Mouse (Mus musculus): ENCODE measurements around the gene Mrpl58. TPM values are rescaled to one million over a fixed set of nuclear protein-coding genes. Genes with fewer than 3 reads are reported as not detected.
"Not testable (repeated sequence)": the region's sequence is repeated elsewhere in the genome, so short reads cannot be mapped to it uniquely, and the experiment has no call there.

The Mrpl58 gene
- total RNA-seq, 2 experiments from 2014 or later = 113 to 118 TPM

- no peak for DNase-seq (ENCODE audit: extremely low spot score in 1 of 2, low spot score in 2 of 2)
- no peak overlapping the region for H3K27ac ChIP-seq
- no peak overlapping the region for H3K4me3 ChIP-seq
- intact Hi-C loops (cut with DNase I) = no loop called here
- TF ChIP-seq CTCF (IDR thresholded peaks at IDR 0.05) = no peak
Measured at GRCm38 (mm10) chr11:115451781-115452241, 48.3 kb downstream of the Mrpl58 start.

- DNase-seq (ENCODE audit: extremely low spot score in 1 of 2, low spot score in 2 of 2) = no peak
- Histone ChIP-seq H3K4me3 (no peak overlapping the region), H3K27ac (no peak overlapping the region)
- intact Hi-C loops (cut with DNase I) = no loop called here
- TF ChIP-seq CTCF (IDR thresholded peaks at IDR 0.05) = no peak
Measured at GRCm38 (mm10) chr11:115452281-115452860, 48.8 kb downstream of the Mrpl58 start.

GRCm38 (mm10) chr11:115453306-115453705, 49.8 kb downstream of the Mrpl58 start:
- no peak for DNase-seq (ENCODE audit: extremely low spot score in 1 of 2, low spot score in 2 of 2)
- H3K4me3 ChIP-seq = no peak overlapping the region
- no peak overlapping the region for H3K27ac ChIP-seq
- no peak for TF ChIP-seq CTCF (IDR thresholded peaks at IDR 0.05)
- intact Hi-C loops (cut with DNase I) = no loop called here

GRCm38 (mm10) chr11:115454822-115455221, 51.3 kb downstream of the Mrpl58 start:
- H3K27ac ChIP-seq; DNase-seq (ENCODE audit: extremely low spot score in 1 of 2, low spot score in 2 of 2); H3K4me3 ChIP-seq; intact Hi-C loops (cut with DNase I): not testable (repeated sequence)

GRCm38 (mm10) chr11:115455619-115456018, 52.1 kb downstream of the Mrpl58 start:
- H3K4me3 ChIP-seq = no peak overlapping the region
- DNase-seq (ENCODE audit: extremely low spot score in 1 of 2, low spot score in 2 of 2) = no peak
- H3K27ac ChIP-seq = no peak overlapping the region
- intact Hi-C loops (cut with DNase I) = no loop called here
- TF ChIP-seq CTCF (IDR thresholded peaks at IDR 0.05) = no peak; the same call in 1 of the 2 replicates

GRCm38 (mm10) chr11:115456182-115456581, 52.6 kb downstream of the Mrpl58 start:
- no peak for TF ChIP-seq CTCF (IDR thresholded peaks at IDR 0.05)
- intact Hi-C loops (cut with DNase I) = no loop called here
- no peak for DNase-seq (ENCODE audit: extremely low spot score in 1 of 2, low spot score in 2 of 2)
- H3K4me3 ChIP-seq = no peak overlapping the region
- no peak overlapping the region for H3K27ac ChIP-seq

GRCm38 (mm10) chr11:115457405-115457804, 53.9 kb downstream of the Mrpl58 start:
- H3K4me3 ChIP-seq = no peak overlapping the region
- TF ChIP-seq CTCF (IDR thresholded peaks at IDR 0.05) = no peak
- no peak overlapping the region for H3K27ac ChIP-seq
- intact Hi-C loops (cut with DNase I) = no loop called here
- DNase-seq (ENCODE audit: extremely low spot score in 1 of 2, low spot score in 2 of 2) = no peak

- Histone ChIP-seq H3K4me3 (no peak overlapping the region), H3K27ac (no peak overlapping the region)
- intact Hi-C loops (cut with DNase I) = no loop called here
- DNase-seq (ENCODE audit: extremely low spot score in 1 of 2, low spot score in 2 of 2) = no peak
- no peak; the same call in none of the 2 replicates for TF ChIP-seq CTCF (IDR thresholded peaks at IDR 0.05)
Measured at GRCm38 (mm10) chr11:115460976-115461375, 57.4 kb downstream of the Mrpl58 start.

- DNase-seq (ENCODE audit: extremely low spot score in 1 of 2, low spot score in 2 of 2) = no peak
- intact Hi-C loops (cut with DNase I) = no loop called here
- TF ChIP-seq CTCF (IDR thresholded peaks at IDR 0.05) = no peak
- Histone ChIP-seq H3K4me3 (no peak overlapping the region), H3K27ac (no peak overlapping the region)
Measured at GRCm38 (mm10) chr11:115461846-115462242, 58.3 kb downstream of the Mrpl58 start.

Small RNA genes within 50 kb of the gene (microRNA-seq; reads per million reads assigned to microRNA genes)
- gene Mir3968 = 0 to 0.24 reads per million in 2 experiments

Other genes with a start within 250 kb of the Mrpl58 start
- gene Slc9a3r1, start 240.4 kb upstream of the Mrpl58 start, total RNA-seq (2021) = 10 to 100 TPM; 68.8 to 75.2 TPM
- gene Tmem104, start 216.3 kb upstream of the Mrpl58 start, total RNA-seq (2021) = 10 to 100 TPM; 16.2 to 16.8 TPM
- gene Nat9, start 215.9 kb upstream of the Mrpl58 start, total RNA-seq (2021) = 10 to 100 TPM; 23.1 to 25.6 TPM
- 10 to 100 TPM; 37.4 to 40.0 TPM for gene Grin2c, start 136.5 kb upstream of the Mrpl58 start, total RNA-seq (2021)
- gene Fdxr, start 126.7 kb upstream of the Mrpl58 start, total RNA-seq (2021) = 10 to 100 TPM; 15.9 to 17.9 TPM
- gene Fads6, start 106.1 kb upstream of the Mrpl58 start, total RNA-seq (2021) = 10 to 100 TPM; 11.4 to 13.5 TPM
- gene Otop2, start 96.6 kb upstream of the Mrpl58 start, total RNA-seq (2021) = 1 to 10 TPM; 1.4 to 2.7 TPM
- gene Ush1g, start 81.7 kb upstream of the Mrpl58 start, total RNA-seq (2021) = under 1 TPM; 0.36 to 0.44 TPM
- gene Otop3, start 69.0 kb upstream of the Mrpl58 start, total RNA-seq (2021) = not detected
- gene Hid1, start 36.0 kb upstream of the Mrpl58 start, total RNA-seq (2021) = 100 to 1,000 TPM; 117 to 121 TPM
- gene Cdr2l, start 21.8 kb upstream of the Mrpl58 start, total RNA-seq (2021) = 10 to 100 TPM; 25.0 to 26.4 TPM
- 100 to 1,000 TPM; 436 to 465 TPM for gene Atp5h, start 16.2 kb downstream of the Mrpl58 start, total RNA-seq (2021)
- 10 to 100 TPM; 72.4 to 76.2 TPM for gene Kctd2, start 16.4 kb downstream of the Mrpl58 start, total RNA-seq (2021)
- under 1 TPM in 1 of 2 experiments, not detected in 1; 0.16 TPM for gene Trim80, start 36.8 kb downstream of the Mrpl58 start, total RNA-seq (2021)
- not detected for gene Slc16a5, start 58.7 kb downstream of the Mrpl58 start, total RNA-seq (2021)
- 10 to 100 TPM; 11.9 to 18.0 TPM for gene Armc7, start 71.9 kb downstream of the Mrpl58 start, total RNA-seq (2021)
- gene Nt5c, start 88.1 kb downstream of the Mrpl58 start, total RNA-seq (2021) = 10 to 100 TPM; 57.6 to 67.2 TPM
- 100 to 1,000 TPM; 158 to 161 TPM for gene Jpt1, start 110.6 kb downstream of the Mrpl58 start, total RNA-seq (2021)
- 100 to 1,000 TPM; 274 TPM for gene Sumo2, start 132.5 kb downstream of the Mrpl58 start, total RNA-seq (2021)
- 10 to 100 TPM; 48.3 to 52.7 TPM for gene Nup85, start 160.7 kb downstream of the Mrpl58 start, total RNA-seq (2021)
- gene Mrps7, start 200.2 kb downstream of the Mrpl58 start, total RNA-seq (2021) = 10 to 100 TPM; 51.5 to 51.7 TPM
- gene Gga3, start 200.3 kb downstream of the Mrpl58 start, total RNA-seq (2021) = 10 to 100 TPM; 83.9 to 95.1 TPM
- gene Mif4gd, start 209.2 kb downstream of the Mrpl58 start, total RNA-seq (2021) = 10 to 100 TPM; 15.6 to 16.0 TPM
- 10 to 100 TPM; 57.2 to 59.5 TPM for gene Slc25a19, start 224.5 kb downstream of the Mrpl58 start, total RNA-seq (2021)

All from left cerebral cortex, adult 2 months (tissue).